Mouse (Mus musculus) MEL (cell line): ENCODE measurements at regions not wholly inside any gene's neighbourhood (a gene's known extent, or its start where the extent isn't known, plus 50 kb on each side); places are given as distances from the start of the nearest gene placed in this dataset.

ENCODE experiments used
- DNase-seq: peaks from one replicate; pipeline ENCODE4 v3.0.0; 2011; ENCODE audit warnings: low read depth, low spot score
- H3K27ac ChIP-seq: 2 replicates; pipeline ENCODE4 v1.5.1; 2012; ENCODE audit warnings: low read depth, mild to moderate bottlenecking, control low read depth, low read length, moderate library complexity; ENCODE audit not compliant: control insufficient read depth
- H3K27me3 ChIP-seq, 2 experiments: fragments of 150-350 bp in 1 of 2; sonication (generic) in 1 of 2; 2 replicates each; pipeline ENCODE4 v1.6.1; 2012; ENCODE audit warnings: low read length in 2 of 2, mild to moderate bottlenecking in 2 of 2, improper control_type of control experiment in 1 of 2, moderate library complexity in 1 of 2; ENCODE audit not compliant: insufficient read depth in 2 of 2, control insufficient read depth in 1 of 2
- H3K36me3 ChIP-seq, 2 experiments: 2 replicates each; pipeline ENCODE4 v1.6.1; 2012 to 2014; ENCODE audit warnings: low read length in 2 of 2, improper control_type of control experiment in 1 of 2, inconsistent platforms in 1 of 2, mild to moderate bottlenecking in 1 of 2; ENCODE audit not compliant: insufficient read depth in 2 of 2, control insufficient read depth in 1 of 2
- H3K4me1 ChIP-seq, 2 experiments: fragments of 150-350 bp in 1 of 2; sonication (generic) in 1 of 2; 2 replicates each; pipeline ENCODE4 v1.6.1; 2012; ENCODE audit warnings: low read length in 2 of 2, improper control_type of control experiment in 1 of 2, mild to moderate bottlenecking in 1 of 2; ENCODE audit not compliant: insufficient read depth in 2 of 2, control insufficient read depth in 1 of 2
- H3K4me3 ChIP-seq, 2 experiments: fragments of 150-350 bp in 1 of 2; sonication (generic) in 1 of 2; 2 replicates each; pipeline ENCODE4 v1.5.1; 2012; ENCODE audit warnings: low read depth in 2 of 2, low read length in 2 of 2, mild to moderate bottlenecking in 2 of 2, moderate library complexity in 2 of 2, control low read depth in 1 of 2, improper control_type of control experiment in 1 of 2; ENCODE audit not compliant: control insufficient read depth in 1 of 2, insufficient read depth in 1 of 2
- H3K79me2 ChIP-seq: 2 replicates; pipeline ENCODE4 v1.6.1; 2012; ENCODE audit warnings: mild to moderate bottlenecking, low read length, moderate library complexity; ENCODE audit not compliant: control insufficient read depth, poor library complexity, insufficient read depth
- H3K9ac ChIP-seq: 2 replicates; pipeline ENCODE4 v1.6.1; 2012; ENCODE audit warnings: low read depth, mild to moderate bottlenecking, control low read depth, low read length, moderate library complexity; ENCODE audit not compliant: control insufficient read depth, poor library complexity, severe bottlenecking
- H3K9me3 ChIP-seq: fragments of 150-350 bp; sonication (generic); replicated peaks from 2 replicates; pipeline ENCODE4 v1.6.1; 2012; ENCODE audit warnings: mild to moderate bottlenecking, low read length, improper control_type of control experiment, moderate library complexity; ENCODE audit not compliant: insufficient read depth
- CHD2 ChIP-seq: IDR thresholded peaks from 2 replicates; pipeline ENCODE4 v1.6.1; 2011; ENCODE audit warnings: low read length, improper control_type of control experiment
- CTCF ChIP-seq, 3 experiments: IDR thresholded peaks in 2 of 3; conservative IDR thresholded peaks in 1 of 3; 2 replicates each; pipeline ENCODE4 v1.5.1; 2011 to 2012; ENCODE audit warnings: low read length in 3 of 3, low read depth in 2 of 3, mild to moderate bottlenecking in 2 of 3, improper control_type of control experiment in 1 of 3, inconsistent platforms in 1 of 3, mixed read lengths in 1 of 3, moderate library complexity in 1 of 3; ENCODE audit not compliant: control insufficient read depth in 1 of 3, insufficient read depth in 1 of 3, poor library complexity in 1 of 3, severe bottlenecking in 1 of 3
- E2F4 ChIP-seq: IDR thresholded peaks from 2 replicates; pipeline ENCODE4 v1.6.1; 2011; ENCODE audit warnings: low read depth, low read length, improper control_type of control experiment, borderline replicate concordance
- HCFC1 ChIP-seq: IDR thresholded peaks from 2 replicates; pipeline ENCODE4 v1.6.1; 2012; ENCODE audit warnings: low read depth, mild to moderate bottlenecking, inconsistent platforms, low read length, improper control_type of control experiment, moderate library complexity
- KAT2A ChIP-seq: conservative IDR thresholded peaks from 2 replicates; pipeline ENCODE4 v1.6.1; 2012; ENCODE audit warnings: low read depth, low read length, improper control_type of control experiment, inconsistent platforms
- MAFK ChIP-seq: IDR thresholded peaks from 2 replicates; pipeline ENCODE4 v1.6.1; 2011; ENCODE audit warnings: low read depth, mild to moderate bottlenecking, low read length, improper control_type of control experiment, borderline replicate concordance
- MAZ ChIP-seq: IDR thresholded peaks from 2 replicates; pipeline ENCODE4 v1.6.1; 2012; ENCODE audit warnings: low read depth, mild to moderate bottlenecking, inconsistent platforms, low read length, improper control_type of control experiment
- MXI1 ChIP-seq: IDR thresholded peaks from 2 replicates; pipeline ENCODE4 v1.6.1; 2011; ENCODE audit warnings: mild to moderate bottlenecking, low read depth, low read length, improper control_type of control experiment
- MYC ChIP-seq: IDR thresholded peaks from 2 replicates; pipeline ENCODE4 v1.6.1; 2011; ENCODE audit warnings: low read depth, mild to moderate bottlenecking, low read length, improper control_type of control experiment, moderate library complexity
- NELFE ChIP-seq: IDR thresholded peaks from 2 replicates; pipeline ENCODE4 v1.6.1; 2011; ENCODE audit warnings: low read depth, low read length, improper control_type of control experiment
- POLR2AphosphoS5 ChIP-seq: IDR thresholded peaks from 2 replicates; pipeline ENCODE4 v1.6.1; 2012; ENCODE audit warnings: low read depth, borderline replicate concordance, mild to moderate bottlenecking, inconsistent platforms, low read length, moderate library complexity, mixed read lengths
- RCOR1 ChIP-seq: IDR thresholded peaks from 2 replicates; pipeline ENCODE4 v1.6.1; 2012; ENCODE audit warnings: low read depth, mild to moderate bottlenecking, inconsistent platforms, low read length, improper control_type of control experiment
- SMC3 ChIP-seq: IDR thresholded peaks from 2 replicates; pipeline ENCODE4 v1.6.1; 2011; ENCODE audit warnings: low read depth, low read length, improper control_type of control experiment
- TCF12 ChIP-seq: IDR thresholded peaks from 2 replicates; pipeline ENCODE4 v1.6.1; 2014; ENCODE audit warnings: low read depth, mild to moderate bottlenecking, inconsistent platforms, low read length, improper control_type of control experiment, moderate library complexity
- UBTF ChIP-seq: IDR thresholded peaks from 2 replicates; pipeline ENCODE4 v1.6.1; 2012; ENCODE audit warnings: low read depth, mild to moderate bottlenecking, inconsistent platforms, low read length, improper control_type of control experiment, moderate library complexity, borderline replicate concordance; ENCODE audit not compliant: insufficient read depth
- USF1 ChIP-seq: IDR thresholded peaks from 2 replicates; pipeline ENCODE4 v1.6.1; 2014; ENCODE audit warnings: low read depth, mild to moderate bottlenecking, inconsistent platforms, low read length, improper control_type of control experiment, moderate library complexity
- ZC3H11A ChIP-seq: IDR thresholded peaks from 2 replicates; pipeline ENCODE4 v1.6.1; 2012; ENCODE audit warnings: low read depth, mild to moderate bottlenecking, inconsistent platforms, low read length, improper control_type of control experiment
- ZKSCAN1 ChIP-seq: IDR thresholded peaks from 2 replicates; pipeline ENCODE4 v1.6.1; 2012; ENCODE audit warnings: low read depth, mild to moderate bottlenecking, inconsistent platforms, low read length, improper control_type of control experiment, moderate library complexity
- ZMIZ1 ChIP-seq: IDR thresholded peaks from 2 replicates; pipeline ENCODE4 v1.6.1; 2012; ENCODE audit warnings: low read depth, mild to moderate bottlenecking, inconsistent platforms, low read length, improper control_type of control experiment, moderate library complexity

DNA sequence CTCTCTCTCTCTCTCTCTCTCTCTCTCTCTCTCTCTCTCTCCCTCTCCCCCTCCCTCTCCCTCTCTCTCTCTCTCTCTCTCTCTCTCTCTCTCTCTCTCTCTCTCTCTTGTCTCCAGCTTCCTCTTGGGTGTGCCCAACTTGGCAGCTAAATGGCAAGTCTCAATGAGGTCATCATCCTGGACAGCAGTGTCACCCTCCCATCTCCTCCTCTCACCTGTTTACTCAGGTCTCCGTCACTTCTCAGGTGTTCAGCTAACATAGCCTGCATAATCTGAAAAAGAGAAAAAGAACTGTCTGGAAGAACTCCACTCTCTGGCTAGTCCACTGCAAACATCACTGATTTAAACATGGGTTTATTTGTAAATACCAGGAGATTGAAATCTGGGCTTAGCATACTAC, 89.1 kb downstream of the Edn1 start:
- no peak overlapping the region for H3K4me3 ChIP-seq

DNA sequence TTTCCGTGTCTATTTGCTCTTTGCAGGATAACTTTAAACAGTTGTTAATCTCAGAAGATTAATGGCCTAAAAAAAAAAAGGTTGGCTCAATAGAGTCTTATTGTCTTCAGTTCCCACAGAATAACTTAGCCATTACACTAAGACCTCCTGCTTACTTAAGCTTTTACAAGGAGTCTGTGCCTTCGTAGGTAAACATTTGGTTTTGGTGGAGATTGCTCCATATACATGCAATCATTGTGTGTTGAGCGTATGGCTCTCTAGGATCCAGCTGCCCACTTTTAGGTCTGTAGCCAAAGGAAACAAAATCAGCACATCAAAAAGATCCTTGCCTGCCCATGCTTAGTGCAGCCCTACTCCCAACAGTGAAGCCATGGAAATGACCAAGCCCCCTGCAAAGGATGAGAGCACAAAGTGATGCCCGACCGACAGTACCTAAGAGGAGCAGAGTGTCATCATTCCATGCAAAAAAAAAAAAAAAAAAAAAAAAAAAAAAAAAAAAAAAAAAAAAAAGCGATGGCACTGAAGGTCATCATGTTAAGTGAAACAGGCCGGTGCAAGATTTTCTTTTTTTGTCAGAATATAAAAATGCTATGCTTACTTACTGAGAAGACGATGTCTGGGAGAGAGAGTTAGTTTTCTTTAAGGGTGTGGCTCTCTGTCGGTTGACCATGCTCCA, 90.2 kb downstream of the Edn1 start:
- DNase-seq: no peak
- no peak overlapping the region for H3K9ac ChIP-seq

More for the DNA sequence above, 89.1 kb downstream of the Edn1 start:
- H3K9me3 ChIP-seq: no peaks in the 10 kb centered on the region
- H3K79me2 ChIP-seq: no peaks in the 10 kb centered on the region
- H3K27me3 ChIP-seq: no peaks in the 10 kb centered on the region
- no peaks in the 10 kb centered on the region for H3K36me3 ChIP-seq
- no peak for DNase-seq
- H3K9ac ChIP-seq: no peak overlapping the region
- TF ChIP-seq KAT2A (no peak), TCF12 (no peak), NELFE (no peak), ZMIZ1 (no peak), SMC3 (no peak), MYC (no peak), E2F4 (no peak), MAZ (no peak), POLR2AphosphoS5 (no peak), HCFC1 (no peak), RCOR1 (no peak), CTCF (IDR thresholded peaks at IDR 0.05 in 2 of 3, conservative IDR thresholded peaks at IDR 0.05 in 1 of 3; ENCODE audit: control insufficient read depth in 1 of 3, insufficient read depth in 1 of 3, low read depth in 2 of 3, low read length in 3 of 3, poor library complexity in 1 of 3, severe bottlenecking in 1 of 3) (no peak), CHD2 (no peak), UBTF (no peak), ZKSCAN1 (no peak), ZC3H11A (no peak), USF1 (no peak), MAFK (no peak)
- TF ChIP-seq, all 39 proteins: peak for 0
- H3K4me1 ChIP-seq: no peaks in the 10 kb centered on the region
- H3K27ac ChIP-seq: no peak overlapping the region

More for the DNA sequence above, 90.2 kb downstream of the Edn1 start:
- Histone ChIP-seq H3K9me3 (no peaks in the 10 kb centered on the region), H3K27ac (no peak overlapping the region), H3K4me1 (no peaks in the 10 kb centered on the region), H3K79me2 (no peaks in the 10 kb centered on the region), H3K4me3 (no peak overlapping the region), H3K27me3 (no peaks in the 10 kb centered on the region), H3K36me3 (no peaks in the 10 kb centered on the region)
- no peak for TF ChIP-seq MXI1
- no peak for TF ChIP-seq USF1
